Mouse (Mus musculus) heart, embryonic 12.5 days (tissue): ENCODE measurements around the gene Mgll. TPM values are rescaled to one million over a fixed set of nuclear protein-coding genes. Genes with fewer than 3 reads are reported as not detected.

Experiments used
- ATAC-seq: fragments of 200-750 bp; cut with Nextera tagmentation; 2 replicates; pipeline ENCODE4 v1.8.0; 2017; ENCODE audit warnings: moderate TSS enrichment, moderate library complexity; ENCODE audit not compliant: insufficient number of reproducible peaks, low FRiP score
- H3K27ac ChIP-seq: fragments of 300-500 bp; sonication (generic); 2 replicates; pipeline ENCODE4 v1.5.1; 2016; ENCODE audit warnings: mild to moderate bottlenecking, moderate library complexity; ENCODE audit not compliant: poor library complexity, severe bottlenecking
- H3K27me3 ChIP-seq: fragments of 300-500 bp; sonication (generic); replicated peaks from 2 replicates; pipeline ENCODE4 v1.6.1; 2016; ENCODE audit warnings: mild to moderate bottlenecking, moderate library complexity
- H3K36me3 ChIP-seq: fragments of 300-500 bp; sonication (generic); 2 replicates; pipeline ENCODE4 v1.6.1; 2016; ENCODE audit warnings: mild to moderate bottlenecking, moderate library complexity
- H3K4me1 ChIP-seq: fragments of 300-500 bp; sonication (generic); replicated peaks from 2 replicates; pipeline ENCODE4 v1.6.1; 2016; ENCODE audit warnings: mild to moderate bottlenecking
- H3K4me2 ChIP-seq: fragments of 300-500 bp; sonication (generic); 2 replicates; pipeline ENCODE4 v1.6.1; 2016; ENCODE audit warnings: mild to moderate bottlenecking, moderate library complexity
- H3K4me3 ChIP-seq: fragments of 300-500 bp; sonication (generic); 2 replicates; pipeline ENCODE4 v1.5.1; 2016; ENCODE audit warnings: mild to moderate bottlenecking
- H3K9ac ChIP-seq: fragments of 300-500 bp; sonication (generic); 2 replicates; pipeline ENCODE4 v1.6.1; 2016; ENCODE audit warnings: mild to moderate bottlenecking, moderate library complexity
- H3K9me3 ChIP-seq: fragments of 300-500 bp; sonication (generic); replicated peaks from 2 replicates; pipeline ENCODE4 v1.6.1; 2016; ENCODE audit warnings: mild to moderate bottlenecking, moderate library complexity
- WGBS: fragments of 180-500 bp; shearing (Covaris S2); methylation state at CpG from one replicate; pipeline ENCODE4 v1.1.7; 2016; 5-methylcytosine and 5-hydroxymethylcytosine counted together
- polyA plus RNA-seq: library from polyadenylated mRNA; unstranded; fragments of >200 nt; fragmentation: Nextera tagmentation; extraction: Ambion mirVana; gene quantifications from 2 replicates; pipeline ENCODE4 v1.2.1, GENCODE M21; 2016

The Mgll gene
- polyA plus RNA-seq, 1 experiment from 2014 or later = 9.2 TPM

- 74% methylated on average over 11 of the region's 11 CpGs for WGBS
- ATAC-seq = no peak
- no peak overlapping the region for H3K27ac ChIP-seq
Observed at GRCm38 (mm10) chr6:88788219-88788618, 64.0 kb downstream of the Mgll start.

GRCm38 (mm10) chr6:88791299-88791698 is 67.1 kb downstream of the Mgll start:
- Histone ChIP-seq H3K27me3 (no peaks in the 10 kb centered on the region), H3K4me3 (no peak overlapping the region), H3K4me1 (peaks cover 37% of the 10 kb centered on the region), H3K4me2 (no peak overlapping the region), H3K27ac (no peak overlapping the region), H3K36me3 (no peaks in the 10 kb centered on the region), H3K9me3 (no peaks in the 10 kb centered on the region), H3K9ac (no peak overlapping the region)
- ATAC-seq = no peak
- WGBS = 35% methylated on average over 9 of the region's 9 CpGs

More at GRCm38 (mm10) chr6:88788219-88788618, 64.0 kb downstream of the Mgll start:
- no peak overlapping the region for H3K4me3 ChIP-seq
- H3K36me3 ChIP-seq = no peaks in the 10 kb centered on the region
- peaks cover 62% of the 10 kb centered on the region for H3K4me1 ChIP-seq
- no peak overlapping the region for H3K4me2 ChIP-seq
- H3K9ac ChIP-seq = no peak overlapping the region
- H3K27me3 ChIP-seq = no peaks in the 10 kb centered on the region
- no peaks in the 10 kb centered on the region for H3K9me3 ChIP-seq

GRCm38 (mm10) chr6:88792147-88792691 is 68.0 kb downstream of the Mgll start:
- Histone ChIP-seq H3K36me3 (no peaks in the 10 kb centered on the region), H3K27me3 (no peaks in the 10 kb centered on the region), H3K9ac (no peak overlapping the region), H3K9me3 (no peaks in the 10 kb centered on the region), H3K27ac (no peak overlapping the region), H3K4me2 (no peak overlapping the region), H3K4me3 (no peak overlapping the region), H3K4me1 (peaks cover 28% of the 10 kb centered on the region)
- ATAC-seq = no peak
- 41% methylated on average over 7 of the region's 7 CpGs for WGBS

GRCm38 (mm10) chr6:88793243-88793642 is 69.0 kb downstream of the Mgll start:
- Histone ChIP-seq H3K9me3 (no peaks in the 10 kb centered on the region), H3K4me2 (no peak overlapping the region), H3K27ac (no peak overlapping the region), H3K4me3 (no peak overlapping the region), H3K9ac (no peak overlapping the region), H3K36me3 (no peaks in the 10 kb centered on the region), H3K4me1 (peaks cover 22% of the 10 kb centered on the region), H3K27me3 (no peaks in the 10 kb centered on the region)
- whole genome bisulfite sequencing = 51% methylated on average over 2 of the region's 2 CpGs
- ATAC-seq = no peak

GRCm38 (mm10) chr6:88793872-88794271 is 69.7 kb downstream of the Mgll start:
- Histone ChIP-seq H3K36me3 (no peaks in the 10 kb centered on the region), H3K27ac (no peak overlapping the region), H3K4me2 (no peak overlapping the region), H3K9me3 (no peaks in the 10 kb centered on the region), H3K4me1 (peaks cover 22% of the 10 kb centered on the region), H3K9ac (no peak overlapping the region), H3K4me3 (no peak overlapping the region), H3K27me3 (no peaks in the 10 kb centered on the region)
- no peak for ATAC-seq
- 85% methylated on average over 13 of the region's 13 CpGs for WGBS

- H3K4me1 ChIP-seq = peaks cover 22% of the 10 kb centered on the region
- WGBS = 73% methylated on average over 14 of the region's 14 CpGs
- no peaks in the 10 kb centered on the region for H3K9me3 ChIP-seq
- no peaks in the 10 kb centered on the region for H3K36me3 ChIP-seq
- H3K4me2 ChIP-seq = no peak overlapping the region
- no peak overlapping the region for H3K9ac ChIP-seq
- no peak for ATAC-seq
- H3K4me3 ChIP-seq = no peak overlapping the region
- no peak overlapping the region for H3K27ac ChIP-seq
- H3K27me3 ChIP-seq = no peaks in the 10 kb centered on the region
Observed at GRCm38 (mm10) chr6:88794561-88794971, 70.4 kb downstream of the Mgll start.

GRCm38 (mm10) chr6:88800191-88800590 is 76.0 kb downstream of the Mgll start:
- no peaks in the 10 kb centered on the region for H3K36me3 ChIP-seq
- H3K9me3 ChIP-seq = no peaks in the 10 kb centered on the region
- H3K4me3 ChIP-seq = no peak overlapping the region
- H3K9ac ChIP-seq = no peak overlapping the region
- no peak overlapping the region for H3K4me2 ChIP-seq
- WGBS = 77% methylated on average over 7 of the region's 7 CpGs
- no peak for ATAC-seq
- no peaks in the 10 kb centered on the region for H3K27me3 ChIP-seq
- no peak overlapping the region for H3K27ac ChIP-seq
- H3K4me1 ChIP-seq = peaks cover 19% of the 10 kb centered on the region

GRCm38 (mm10) chr6:88800735-88801134 is 76.5 kb downstream of the Mgll start:
- ATAC-seq = 0 out of 2 replicates have a peak, but pooled peaks have one; percentile 43

GRCm38 (mm10) chr6:88803051-88803450 is 78.8 kb downstream of the Mgll start:
- H3K27ac ChIP-seq = no peak overlapping the region
- H3K27me3 ChIP-seq = no peaks in the 10 kb centered on the region
- no peak overlapping the region for H3K9ac ChIP-seq
- no peak for ATAC-seq
- no peaks in the 10 kb centered on the region for H3K36me3 ChIP-seq
- no peak overlapping the region for H3K4me2 ChIP-seq
- WGBS = 75% methylated on average over 7 of the region's 7 CpGs
- no peaks in the 10 kb centered on the region for H3K9me3 ChIP-seq
- no peak overlapping the region for H3K4me3 ChIP-seq
- peaks cover 19% of the 10 kb centered on the region for H3K4me1 ChIP-seq

More at GRCm38 (mm10) chr6:88800735-88801134, 76.5 kb downstream of the Mgll start:
- Histone ChIP-seq H3K27me3 (no peaks in the 10 kb centered on the region), H3K9me3 (no peaks in the 10 kb centered on the region), H3K4me1 (peaks cover 19% of the 10 kb centered on the region), H3K4me2 (no peak overlapping the region), H3K36me3 (no peaks in the 10 kb centered on the region), H3K4me3 (no peak overlapping the region), H3K27ac (no peak overlapping the region), H3K9ac (no peak overlapping the region)
- 4% methylated on average over 3 of the region's 3 CpGs for WGBS

- no peaks in the 10 kb centered on the region for H3K27me3 ChIP-seq
- no peak overlapping the region for H3K4me3 ChIP-seq
- WGBS = 43% methylated on average over 4 of the region's 4 CpGs
- no peak overlapping the region for H3K9ac ChIP-seq
- H3K9me3 ChIP-seq = no peaks in the 10 kb centered on the region
- ATAC-seq = no peak
- H3K27ac ChIP-seq = no peak overlapping the region
- H3K4me1 ChIP-seq = peaks cover 20% of the 10 kb centered on the region
- H3K36me3 ChIP-seq = no peaks in the 10 kb centered on the region
- H3K4me2 ChIP-seq = no peak overlapping the region
Observed at GRCm38 (mm10) chr6:88803957-88804695, 79.9 kb downstream of the Mgll start.

GRCm38 (mm10) chr6:88804966-88805577 is 80.9 kb downstream of the Mgll start:
- Histone ChIP-seq H3K4me3 (no peak overlapping the region), H3K9ac (no peak overlapping the region), H3K9me3 (no peaks in the 10 kb centered on the region), H3K27ac (no peak overlapping the region), H3K36me3 (no peaks in the 10 kb centered on the region), H3K4me1 (peaks cover 27% of the 10 kb centered on the region), H3K27me3 (no peaks in the 10 kb centered on the region), H3K4me2 (no peak overlapping the region)
- no peak for ATAC-seq
- 83% methylated on average over 17 of the region's 17 CpGs for WGBS
